Mouse (Mus musculus) olfactory bulb, adult 2 months (tissue): ENCODE measurements around the gene Sstr5.

Experiments
- CTCF ChIP-seq: fragments of 200-500 bp; IDR thresholded peaks from 2 replicates; pipeline ENCODE4 v1.5.1; 2012; ENCODE audit warnings: low read depth, mild to moderate bottlenecking, low read length, moderate library complexity; ENCODE audit not compliant: insufficient read depth
- POLR2A ChIP-seq: fragments of 200-500 bp; IDR thresholded peaks from 2 replicates; pipeline ENCODE4 v1.6.1; 2012; ENCODE audit warnings: mild to moderate bottlenecking, low read depth, low read length, moderate library complexity; ENCODE audit not compliant: insufficient read depth

GRCm38 (mm10) chr17:25519511-25519910 is 22.4 kb upstream of the Sstr5 start:
- no peak for TF ChIP-seq CTCF
- no peak for TF ChIP-seq POLR2A
